Mouse (Mus musculus): Measurements from ENCODE around the gene Otop1.

Otop1 gene

GRCm38 (mm10) chr5:38301761-38302411 lies 26.1 kb downstream of the Otop1 start:
- DNase-seq (ENCODE audit: low spot score), result no peak

GRCm38 (mm10) chr5:38302651-38303050 lies 26.9 kb downstream of the Otop1 start:
- peak; percentile 15 for DNase-seq (ENCODE audit: low spot score)

GRCm38 (mm10) chr5:38305241-38305640 lies 29.5 kb downstream of the Otop1 start:
- no peak for DNase-seq (ENCODE audit: low spot score)

GRCm38 (mm10) chr5:38307255-38308101 lies 31.7 kb downstream of the Otop1 start:
- peak; percentile 94 for DNase-seq (ENCODE audit: low spot score)

GRCm38 (mm10) chr5:38308873-38309272 lies 33.1 kb downstream of the Otop1 start:
- peak; percentile 82 for DNase-seq (ENCODE audit: low spot score)

GRCm38 (mm10) chr5:38309795-38310194 lies 34.0 kb downstream of the Otop1 start:
- DNase-seq (ENCODE audit: low spot score), result no peak

GRCm38 (mm10) chr5:38318966-38319786 lies 43.4 kb downstream of the Otop1 start, which contains the start of gene Drd5:
Gene Drd5 (plus strand): TSS chr5:38319367.
- peak; percentile 36 for DNase-seq (ENCODE audit: low spot score)

- no peak for DNase-seq (ENCODE audit: low spot score)
Measured at GRCm38 (mm10) chr5:38333381-38333780, 57.6 kb downstream of the Otop1 start.

- DNase-seq (ENCODE audit: low spot score), result no peak
Measured at GRCm38 (mm10) chr5:38334582-38334981, 58.8 kb downstream of the Otop1 start.

GRCm38 (mm10) chr5:38343101-38343500 lies 67.3 kb downstream of the Otop1 start:
- DNase-seq (ENCODE audit: low spot score), result no peak

- DNase-seq (ENCODE audit: low spot score), result peak; percentile 50
Measured at GRCm38 (mm10) chr5:38346646-38347432, 71.1 kb downstream of the Otop1 start.

- DNase-seq (ENCODE audit: low spot score), result peak; percentile 77
Measured at GRCm38 (mm10) chr5:38350351-38350929, 74.7 kb downstream of the Otop1 start.

Measured in embryo, embryonic 10.5 days (tissue).